Mouse (Mus musculus) lung, adult 18-20 months (tissue): ENCODE results near the gene Mgea5.

Experiments
- DNase-seq, 2 experiments: peaks; one replicate each; pipeline ENCODE4 v3.0.0; 2022; ENCODE audit warnings: mixed read lengths in 2 of 2

Gene Mgea5

GRCm38 (mm10) chr19:45795406-45795944, 11.8 kb upstream of the Mgea5 start:
- peak; percentile 62 to 73 for DNase-seq

GRCm38 (mm10) chr19:45794718-45795117, 11.1 kb upstream of the Mgea5 start:
- DNase-seq: no peak

GRCm38 (mm10) chr19:45792404-45792803, 8.8 kb upstream of the Mgea5 start:
- DNase-seq: no peak

GRCm38 (mm10) chr19:45789888-45790874, 6.5 kb upstream of the Mgea5 start:
- DNase-seq: peak; percentile 76 to 83

- no peak for DNase-seq
These were observed 5.7 kb upstream of the Mgea5 start for GRCm38 (mm10) chr19:45789365-45789764.

- no peak for DNase-seq
These were observed 4.7 kb upstream of the Mgea5 start for GRCm38 (mm10) chr19:45788337-45788736.

- peak in 1 of 2 experiments; percentile 57 for DNase-seq
These were observed 3.8 kb upstream of the Mgea5 start for GRCm38 (mm10) chr19:45787450-45787849.

GRCm38 (mm10) chr19:45785470-45785869, 1.8 kb upstream of the Mgea5 start:
- DNase-seq: peak in 1 of 2 experiments; percentile 21

GRCm38 (mm10) chr19:45783933-45784576, 418 bp upstream of the Mgea5 start:
- DNase-seq: peak in 1 of 2 experiments; percentile 43

- peak; percentile 83 to 88 for DNase-seq
These were observed 1.2 kb downstream of the Mgea5 start for GRCm38 (mm10) chr19:45782315-45783001.

GRCm38 (mm10) chr19:45781676-45782075, 2.0 kb downstream of the Mgea5 start:
- no peak for DNase-seq

GRCm38 (mm10) chr19:45780350-45780915, 3.2 kb downstream of the Mgea5 start:
- DNase-seq: no peak

GRCm38 (mm10) chr19:45775486-45775885, 8.2 kb downstream of the Mgea5 start:
- DNase-seq: no peak

GRCm38 (mm10) chr19:45771501-45771900, 12.1 kb downstream of the Mgea5 start:
- DNase-seq: no peak

- DNase-seq: no peak
These were observed 22.8 kb downstream of the Mgea5 start for GRCm38 (mm10) chr19:45760810-45761209.

GRCm38 (mm10) chr19:45758671-45759070, 25.0 kb downstream of the Mgea5 start:
- no peak for DNase-seq

- no peak for DNase-seq
These were observed 30.1 kb downstream of the Mgea5 start for GRCm38 (mm10) chr19:45753551-45753950.

- DNase-seq: no peak
These were observed 31.8 kb downstream of the Mgea5 start for GRCm38 (mm10) chr19:45751881-45752280.

GRCm38 (mm10) chr19:45749243-45750043, 34.2 kb downstream of the Mgea5 start, which contains the start of gene Npm3:
TSS of gene Npm3 (minus strand) at chr19:45749591.
- DNase-seq: peak; percentile 81 to 84

- DNase-seq: no peak
These were observed 34.9 kb downstream of the Mgea5 start for GRCm38 (mm10) chr19:45748691-45749242.

GRCm38 (mm10) chr19:45748206-45748605, 35.4 kb downstream of the Mgea5 start:
- no peak for DNase-seq
